Mouse (Mus musculus): ENCODE results near the gene Ccnd3.

- TF ChIP-seq POLR2A (IDR thresholded peaks at IDR 0.05; ENCODE audit: low read depth, low read length) (no peak), CTCF (conservative IDR thresholded peaks at IDR 0.05; ENCODE audit: insufficient read depth, insufficient read length, low read depth, low read length) (no peak)
Observed at GRCm38 (mm10) chr17:47591073-47591472, 86.2 kb downstream of the Ccnd3 start.
